13 mouse cellular contexts compared by ENCODE assay signal in genomic region chr1:193242863-193243262, GRCm38 (mm10). TPM values are rescaled to one million over a fixed set of nuclear protein-coding genes. Genes with fewer than 3 reads are reported as not detected.
DNase-seq lines count a peak whose midpoint lies in the region; ATAC-seq and TF ChIP-seq lines count a peak whose summit lies in the region.
"Had no signal": no experiment of that assay in that cellular context is flagged by ENCODE, and none has a peak within 500 bp of the region (broad histone marks: within the 10 kb centered on the region; RNA-seq: fewer than 3 reads in every experiment).

No protein-coding gene starts in this region.

- intact Hi-C loops in heart, adult 2 months (cut with DNase I) = no loop called here

- H3K27me3 ChIP-seq in heart, adult 2 months (ENCODE audit: control insufficient read depth, insufficient read depth, low read length) = no peaks in the 10 kb centered on the region
- H3K27me3 ChIP-seq in lung, postnatal 0 days (replicated peaks; ENCODE audit: insufficient read depth, low read length) = no peaks in the 10 kb centered on the region
- H3K27me3 ChIP-seq: limb, embryonic 12.5 days had no signal

- H3K9me3 ChIP-seq in lung, postnatal 0 days (ENCODE audit: low read length) = no peaks in the 10 kb centered on the region
- H3K9me3 ChIP-seq: hindbrain, embryonic 10.5 days; limb, embryonic 12.5 days; megakaryocyte, embryonic 14.5 days had no signal

- TF ChIP-seq CTCF in heart, adult 2 months (IDR thresholded peaks at IDR 0.05) = no peak
- TF ChIP-seq CTCF in lung, postnatal 0 days (IDR thresholded peaks at IDR 0.05) = no peak

- 77% methylated on average over 4 of the region's 4 CpGs for WGBS in heart, adult 2 months
- WGBS in lung, postnatal 0 days = 59% methylated on average over 4 of the region's 4 CpGs

- H3K4me1 ChIP-seq in heart, adult 2 months (ENCODE audit: control insufficient read depth, insufficient read depth, low read length) = peaks cover 7% of the 10 kb centered on the region
- H3K4me1 ChIP-seq in lung, postnatal 0 days (ENCODE audit: insufficient read depth, low read depth, low read length) = no peaks in the 10 kb centered on the region
- H3K4me1 ChIP-seq: limb, embryonic 12.5 days; megakaryocyte, embryonic 14.5 days had no signal

- no peak overlapping the region for H3K4me3 ChIP-seq in heart, adult 2 months
- no peak overlapping the region for H3K4me3 ChIP-seq in lung, postnatal 0 days (ENCODE audit: low read depth, low read length)
- H3K4me3 ChIP-seq: hindbrain, embryonic 10.5 days; limb, embryonic 12.5 days; megakaryocyte, embryonic 14.5 days had no signal

- DNase-seq in heart, adult 2 months = peak; percentile 28 to 31
- no peak for DNase-seq in heart, adult 8-10 months (ENCODE audit: low spot score)
- peak; percentile 53 for DNase-seq in lung, postnatal 0 days (ENCODE audit: low spot score)
- DNase-seq in lung, postnatal 14 days = no peak
- peak; percentile 71 to 79 for DNase-seq in spleen, postnatal 36 days (ENCODE audit: low spot score in 2 of 2)
- DNase-seq in left cerebral cortex, adult 8-10 months (ENCODE audit: low spot score in 2 of 2) = no peak
- DNase-seq in urinary bladder, postnatal 36 days (ENCODE audit: low spot score in 2 of 2) = no peak

- no peak overlapping the region for H3K4me2 ChIP-seq in lung, postnatal 0 days (replicated peaks; ENCODE audit: low read depth, low read length)
- H3K4me2 ChIP-seq: limb, embryonic 12.5 days had no signal

- H3K36me3 ChIP-seq in heart, adult 2 months (ENCODE audit: control insufficient read depth, insufficient read depth, low read length) = peaks cover 4% of the 10 kb centered on the region
- no peaks in the 10 kb centered on the region for H3K36me3 ChIP-seq in lung, postnatal 0 days (ENCODE audit: insufficient read depth, low read length)
- H3K36me3 ChIP-seq: hindbrain, embryonic 10.5 days; limb, embryonic 12.5 days had no signal

- H3K27ac ChIP-seq in heart, adult 2 months = peak overlapping the region; percentile 74
- peak overlapping the region; percentile 0; the same call in 1 of the 2 replicates for H3K27ac ChIP-seq in lung, postnatal 0 days (ENCODE audit: low read length)
- H3K27ac ChIP-seq: hindbrain, embryonic 10.5 days; limb, embryonic 12.5 days had no signal

- peak; percentile 46 for ATAC-seq in lung, postnatal 0 days
- ATAC-seq in inflammation-experienced regulatory T-cells, adult 6 months = peak; percentile 21
- ATAC-seq: activated CD4-positive, CD25-positive, alpha-beta regulatory T cell, adult 4 months; intestine, postnatal 0 days had no signal

- no peak for TF ChIP-seq POLR2A in heart, adult 2 months (IDR thresholded peaks at IDR 0.05; ENCODE audit: insufficient read depth, low read depth, low read length)

- no peak for TF ChIP-seq EP300 in heart, adult 2 months (IDR thresholded peaks at IDR 0.05; ENCODE audit: insufficient read depth, low read depth, low read length)
- TF ChIP-seq EP300 in lung, postnatal 0 days (IDR thresholded peaks at IDR 0.05) = no peak

- H3K79me2 ChIP-seq in heart, adult 2 months (replicated peaks; ENCODE audit: control insufficient read depth, insufficient read depth, low read length) = no peaks in the 10 kb centered on the region

- no peak overlapping the region for H3K9ac ChIP-seq in heart, adult 2 months (ENCODE audit: low read depth, low read length)
- no peak overlapping the region for H3K9ac ChIP-seq in lung, postnatal 0 days (replicated peaks; ENCODE audit: low read depth)
- H3K9ac ChIP-seq: limb, embryonic 12.5 days had no signal

RNA-seq across cellular contexts. Expression of gene Hsd11b1, which starts 21.0 kb away (rescaled TPM):
- 10 to 100 TPM; 10.5 to 15.1 TPM for total RNA-seq in heart, adult 2 months (2021)
- polyA plus RNA-seq in heart, adult 2 months (2012; rRNA removed) = 18.8 and 20.9 TPM in 2 replicates
- total RNA-seq in heart, adult 8-10 months (2022) = 10 to 100 TPM in 2 of 4 experiments, 1 to 10 TPM in 2; 9.4 to 17.3 (median 12.4) TPM
- polyA plus RNA-seq in lung, postnatal 0 days (2015; fragmentation: Nextera tagmentation; extraction: Ambion mirVana) = 184 and 200 TPM in 2 replicates
- 100 to 1,000 TPM; 137 to 252 (median 149) TPM for polyA plus RNA-seq in inflammation-experienced regulatory T-cells, adult 6 months (2017; shearing (Covaris generic))
- total RNA-seq in left cerebral cortex, adult 8-10 months (2022) = 10 to 100 TPM; 15.8 to 18.7 (median 17.4) TPM
- polyA plus RNA-seq: hindbrain, embryonic 10.5 days had no signal

RNA-seq across cellular contexts. Expression of gene G0s2, which starts 30.2 kb away (rescaled TPM):
- 10 to 100 TPM; 44.8 to 57.9 TPM for total RNA-seq in heart, adult 2 months (2021)
- polyA plus RNA-seq in heart, adult 2 months (2012; rRNA removed) = 200 and 229 TPM in 2 replicates
- total RNA-seq in heart, adult 8-10 months (2022) = 10 to 100 TPM; 54.6 to 72.1 (median 63.9) TPM
- polyA plus RNA-seq in lung, postnatal 0 days (2015; fragmentation: Nextera tagmentation; extraction: Ambion mirVana) = 185 and 216 TPM in 2 replicates
- under 1 TPM in 1 of 3 experiments, not detected in 2; 0.79 TPM for polyA plus RNA-seq in inflammation-experienced regulatory T-cells, adult 6 months (2017; shearing (Covaris generic))
- total RNA-seq in left cerebral cortex, adult 8-10 months (2022) = 1 to 10 TPM; 4.9 to 9.1 (median 6.8) TPM

RNA-seq across cellular contexts. Expression of gene Lamb3, which starts 35.4 kb away (rescaled TPM):
- total RNA-seq in heart, adult 2 months (2021) = 10 to 100 TPM; 11.4 to 11.9 TPM
- 9.2 and 11.1 TPM in 2 replicates for polyA plus RNA-seq in heart, adult 2 months (2012; rRNA removed)
- total RNA-seq in heart, adult 8-10 months (2022) = 10 to 100 TPM; 10.7 to 16.0 (median 11.5) TPM
- polyA plus RNA-seq in lung, postnatal 0 days (2015; fragmentation: Nextera tagmentation; extraction: Ambion mirVana) = 62.8 and 63.1 TPM in 2 replicates
- polyA plus RNA-seq in inflammation-experienced regulatory T-cells, adult 6 months (2017; shearing (Covaris generic)) = 10 to 100 TPM; 16.6 to 23.0 (median 20.6) TPM
- total RNA-seq in left cerebral cortex, adult 8-10 months (2022) = 1 to 10 TPM; 1.6 to 4.7 (median 2.1) TPM

RNA-seq across cellular contexts. Expression of gene Traf3ip3, which starts 41.4 kb away (rescaled TPM):
- total RNA-seq in heart, adult 2 months (2021) = 1 to 10 TPM in 1 of 2 experiments, under 1 TPM in 1; 0.94 to 2.7 TPM
- 1.9 and 2.2 TPM in 2 replicates for polyA plus RNA-seq in heart, adult 2 months (2012; rRNA removed)
- total RNA-seq in heart, adult 8-10 months (2022) = 1 to 10 TPM in 2 of 4 experiments, under 1 TPM in 2; 0.63 to 1.3 (median 0.96) TPM
- polyA plus RNA-seq in lung, postnatal 0 days (2015; fragmentation: Nextera tagmentation; extraction: Ambion mirVana) = 3.0 and 3.6 TPM in 2 replicates
- polyA plus RNA-seq in inflammation-experienced regulatory T-cells, adult 6 months (2017; shearing (Covaris generic)) = 100 to 1,000 TPM; 208 to 375 (median 335) TPM
- 1 to 10 TPM; 1.4 to 6.0 (median 2.1) TPM for total RNA-seq in left cerebral cortex, adult 8-10 months (2022)

Comparison
In these comparisons a context has a peak if more than half of its experiments do, and no peak if none do; other contexts are left out.
1. DNase-seq: peak in heart, adult 2 months (2 of 2), lung, postnatal 0 days (single experiment) and spleen, postnatal 36 days (2 of 2); none in heart, adult 8-10 months (single experiment), lung, postnatal 14 days (single experiment), left cerebral cortex, adult 8-10 months (0 of 2) and urinary bladder, postnatal 36 days (0 of 2).
2. RNA of gene G0s2, which starts 30.2 kb away (total RNA-seq): 54.6 to 72.1 TPM in heart, adult 8-10 months and 44.8 to 57.9 TPM in heart, adult 2 months; 4.9 to 9.1 TPM in left cerebral cortex, adult 8-10 months; every median in the first group is over 4 times any median in the second.